Mouse (Mus musculus): ENCODE measurements around the gene Hist2h2ab. TPM values are rescaled to one million over a fixed set of nuclear protein-coding genes. Genes with fewer than 3 reads are reported as not detected.
"Not testable (repeated sequence)": the region's sequence is repeated elsewhere in the genome, so short reads cannot be mapped to it uniquely, and the experiment has no call there.

Gene Hist2h2ab
- total RNA-seq (2021) = 7.7 and 10.9 TPM in 2 replicates
- long read RNA-seq = 0 reads

DNA sequence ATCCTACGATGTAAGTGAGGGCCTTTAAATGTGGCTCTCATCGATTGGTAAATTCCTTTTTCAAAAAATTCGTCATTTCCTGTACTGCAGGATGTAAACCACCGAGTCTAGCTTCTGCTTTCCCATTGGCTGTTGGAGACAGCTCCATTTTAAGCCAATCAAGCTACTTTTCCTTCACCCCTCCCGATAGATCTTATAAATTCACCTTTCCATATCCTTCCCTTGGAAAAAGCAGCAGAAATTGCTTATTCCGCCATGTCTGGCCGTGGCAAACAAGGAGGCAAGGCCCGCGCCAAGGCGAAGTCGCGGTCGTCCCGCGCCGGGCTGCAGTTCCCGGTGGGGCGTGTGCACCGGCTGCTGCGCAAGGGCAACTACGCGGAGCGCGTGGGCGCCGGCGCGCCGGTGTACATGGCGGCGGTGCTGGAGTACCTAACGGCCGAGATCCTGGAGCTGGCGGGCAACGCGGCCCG lies at the start of gene Hist2h2ab, which contains the start of gene Bola1:
TSS of gene Hist2h2ab (plus strand) at position 205 of the 470 bp plus-strand sequence.
TSS of gene Bola1 (minus strand) at position 49 of the 470 bp plus-strand sequence.
- peak; percentile 61 for DNase-seq

DNA sequence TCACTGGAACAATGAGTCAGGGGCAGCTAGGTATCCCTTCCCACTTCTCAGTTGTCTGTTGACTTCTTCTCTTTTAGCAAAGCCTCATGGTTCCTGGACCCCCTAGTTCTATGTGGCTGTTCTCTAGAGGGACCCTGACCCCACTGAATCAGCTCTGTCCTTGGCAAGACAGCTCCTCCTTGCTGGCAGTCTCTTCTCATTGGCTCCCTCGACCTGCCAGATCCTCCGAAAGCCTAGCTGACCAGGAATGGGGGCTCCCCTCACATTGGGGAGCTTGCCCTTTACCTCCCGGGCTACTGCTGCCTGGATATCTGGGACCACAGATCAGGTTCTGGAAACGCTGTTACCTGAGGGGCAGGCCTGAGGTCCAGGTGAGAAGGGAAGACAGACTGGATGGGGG lies 49.4 kb upstream of the Hist2h2ab start:
- DNase-seq = peak; percentile 44

DNA sequence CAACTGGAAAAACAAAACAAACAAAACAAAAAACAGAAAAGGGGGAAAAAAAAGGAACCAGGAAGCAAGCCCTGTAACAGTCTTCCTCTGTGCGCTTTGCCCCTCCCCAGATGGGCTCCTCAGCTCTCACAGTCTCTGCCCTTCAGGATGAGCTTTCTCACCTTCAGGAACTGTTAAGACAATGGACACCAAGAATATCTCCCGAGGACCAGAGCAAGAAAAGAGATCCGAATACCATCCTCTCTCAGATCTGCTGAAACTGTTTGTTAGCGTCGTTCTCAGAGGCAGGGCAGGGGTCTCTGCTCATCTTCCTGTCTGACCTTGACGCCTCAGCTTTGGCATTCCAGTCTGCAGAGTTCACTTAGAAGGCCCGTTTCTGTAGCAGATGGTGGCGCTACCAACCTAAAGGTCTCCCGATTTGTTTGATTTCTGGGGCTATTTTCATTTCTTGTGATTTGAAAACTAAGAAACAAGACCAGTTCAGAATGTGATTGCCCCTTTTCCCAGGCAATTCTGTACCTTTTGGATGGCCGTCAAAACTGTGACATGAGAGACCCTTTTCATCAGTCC lies 48.6 kb upstream of the Hist2h2ab start:
- no peak for DNase-seq

DNA sequence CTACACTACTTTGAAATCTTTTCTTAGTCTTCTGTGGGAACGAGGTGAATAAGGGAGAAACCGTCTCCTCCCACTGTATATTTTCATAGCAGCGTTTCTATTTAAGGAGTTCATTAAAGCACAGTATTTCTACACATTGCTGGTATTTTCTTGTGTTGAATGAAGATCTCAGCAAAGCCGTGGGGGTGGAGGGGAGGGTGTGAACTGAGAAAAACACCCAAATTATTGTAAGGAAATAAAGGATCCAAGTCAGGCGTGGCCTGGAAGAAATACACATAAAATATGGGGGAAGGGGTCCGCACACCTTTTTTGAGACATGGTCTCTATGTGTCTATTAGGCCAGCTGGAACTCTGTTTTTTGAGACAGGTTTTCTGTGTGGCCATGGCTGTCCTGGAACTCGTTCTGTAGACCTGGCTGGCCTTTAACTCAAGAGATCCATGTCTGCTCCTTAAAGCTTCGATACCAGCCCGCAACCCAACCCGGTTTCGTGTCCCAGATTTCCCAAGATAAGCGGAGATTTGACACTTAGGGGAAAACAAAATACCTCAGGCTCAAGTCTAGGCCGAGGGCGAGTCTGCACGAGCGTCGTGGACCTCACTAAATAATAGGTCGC lies 48.0 kb upstream of the Hist2h2ab start:
- DNase-seq = no peak

DNA sequence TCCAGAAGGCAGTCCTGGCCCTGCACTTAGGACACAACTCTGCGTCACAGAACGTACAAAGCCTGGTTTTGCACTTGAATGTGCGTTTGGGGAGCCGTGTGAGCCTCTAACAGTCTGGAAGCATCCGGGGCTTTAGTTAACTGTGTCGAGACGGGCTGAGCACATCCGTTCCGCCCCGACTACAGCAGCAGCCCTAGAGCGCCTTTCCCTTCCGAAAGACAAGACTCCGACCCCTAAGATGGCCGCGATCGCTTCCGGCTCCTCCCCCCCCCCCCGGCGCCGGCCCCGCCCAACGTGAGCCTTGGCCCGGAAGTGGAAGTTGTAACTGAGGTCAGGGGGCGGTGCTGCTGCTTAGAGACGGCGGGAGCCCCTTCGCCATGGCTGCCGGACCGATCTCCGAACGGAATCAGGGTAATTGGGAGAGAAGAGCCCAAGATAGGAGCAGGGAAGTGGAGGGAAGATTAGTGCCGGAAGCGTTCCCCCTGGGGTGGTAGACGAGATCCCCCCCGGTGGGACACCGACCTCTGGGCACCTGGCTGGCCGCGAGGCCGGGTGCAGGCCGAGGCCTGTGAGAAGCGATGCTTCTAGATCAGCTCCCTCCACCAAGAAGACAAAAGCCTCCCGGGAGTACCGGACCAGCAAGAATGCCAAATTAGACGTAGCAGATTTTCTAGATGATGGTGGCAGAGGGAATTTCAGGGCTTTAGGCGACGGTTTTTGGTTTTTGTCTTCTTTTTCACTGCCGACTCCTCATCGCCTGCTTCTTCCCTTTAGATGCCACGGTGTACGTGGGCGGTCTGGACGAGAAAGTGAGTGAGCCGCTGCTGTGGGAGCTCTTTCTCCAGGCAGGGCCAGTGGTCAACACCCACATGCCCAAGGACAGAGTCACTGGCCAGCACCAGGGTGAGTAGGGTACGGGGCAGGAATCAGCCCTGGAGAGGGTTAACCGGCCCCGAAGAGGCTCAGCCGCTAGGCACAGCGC lies 47.2 kb upstream of the Hist2h2ab start, which contains the start of gene Sf3b4:
TSS of gene Sf3b4 (plus strand) at position 136 of the 982 bp plus-strand sequence.
- peak; percentile 87 for DNase-seq

DNA sequence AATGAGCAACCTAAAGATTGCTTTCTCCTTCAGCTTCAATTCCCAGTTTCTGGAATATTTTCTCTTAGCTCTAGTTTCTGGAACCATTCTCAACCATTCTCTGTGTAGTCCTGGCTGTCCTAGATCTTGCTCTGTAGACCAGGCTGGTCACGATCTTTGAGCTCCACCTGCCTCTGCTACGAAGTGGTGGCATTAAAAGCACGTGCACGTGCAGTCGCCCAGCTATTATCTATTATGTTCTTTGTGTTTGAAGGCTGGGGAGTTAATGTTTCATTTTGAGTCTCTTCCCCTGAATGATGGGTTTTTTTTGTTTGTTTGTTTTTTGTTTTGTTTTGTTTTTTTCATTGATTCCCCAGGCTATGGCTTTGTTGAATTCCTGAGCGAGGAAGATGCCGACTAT lies 46.5 kb upstream of the Hist2h2ab start:
- DNase-seq = no peak

DNA sequence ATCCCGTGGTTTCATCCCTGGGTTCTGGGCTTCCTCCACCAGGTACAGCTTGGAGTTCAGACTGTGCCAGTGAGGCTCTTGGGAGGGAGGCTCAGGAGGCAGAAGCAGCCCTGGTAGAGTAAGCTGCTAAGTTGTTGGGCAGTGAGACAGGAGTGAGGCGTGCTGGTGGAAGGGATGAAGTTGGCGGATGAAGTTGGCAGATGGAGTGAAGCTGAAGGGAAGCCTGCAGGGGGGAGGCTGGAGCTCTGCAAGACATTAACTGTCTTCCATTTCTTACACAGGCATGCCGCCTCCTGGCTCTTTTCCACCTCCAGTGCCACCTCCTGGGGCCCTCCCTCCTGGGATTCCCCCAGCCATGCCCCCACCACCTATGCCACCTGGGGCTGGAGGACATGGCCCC lies 45.6 kb upstream of the Hist2h2ab start:
- DNase-seq = not testable (repeated sequence)

DNA sequence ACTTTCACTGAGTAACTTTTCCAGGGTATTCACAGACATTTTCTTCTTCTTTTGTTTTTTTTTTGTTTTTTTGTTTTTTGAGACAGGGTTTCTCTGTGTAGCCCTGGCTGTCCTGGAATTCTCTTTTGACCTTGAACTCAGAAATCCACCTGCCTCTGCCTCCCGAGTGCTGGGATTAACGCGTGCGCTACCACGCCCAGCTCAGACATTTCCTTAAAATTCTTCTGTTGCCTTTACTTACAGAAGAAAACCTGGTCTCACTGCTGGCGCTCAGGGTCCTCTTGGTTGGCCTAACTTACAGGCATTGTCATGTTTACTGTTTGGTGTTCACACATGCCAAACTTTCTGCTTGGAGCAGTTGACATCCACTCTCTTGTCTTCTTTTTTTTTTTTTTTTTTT lies 44.4 kb upstream of the Hist2h2ab start:
- no peak for DNase-seq

DNA sequence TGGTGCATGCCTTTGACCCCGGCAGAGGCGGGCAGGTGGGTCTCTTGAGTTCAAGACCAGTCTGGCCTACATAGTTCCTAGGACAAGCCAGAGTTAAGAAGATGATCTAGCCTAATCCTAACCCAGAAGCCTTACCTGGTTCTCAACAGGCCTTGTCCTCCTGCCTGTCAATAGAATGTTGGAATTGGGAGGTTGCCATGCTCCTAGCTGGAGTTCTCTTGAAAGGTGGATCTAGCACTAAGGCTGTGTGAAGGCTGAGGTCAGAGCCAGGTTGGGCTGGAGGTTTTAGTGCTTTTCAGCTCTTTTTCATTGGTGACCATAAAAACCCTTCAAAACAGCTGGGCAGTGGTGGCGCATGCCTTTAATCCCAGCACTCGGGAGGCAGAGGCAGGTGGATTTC lies 41.2 kb upstream of the Hist2h2ab start:
- DNase-seq = no peak

DNA sequence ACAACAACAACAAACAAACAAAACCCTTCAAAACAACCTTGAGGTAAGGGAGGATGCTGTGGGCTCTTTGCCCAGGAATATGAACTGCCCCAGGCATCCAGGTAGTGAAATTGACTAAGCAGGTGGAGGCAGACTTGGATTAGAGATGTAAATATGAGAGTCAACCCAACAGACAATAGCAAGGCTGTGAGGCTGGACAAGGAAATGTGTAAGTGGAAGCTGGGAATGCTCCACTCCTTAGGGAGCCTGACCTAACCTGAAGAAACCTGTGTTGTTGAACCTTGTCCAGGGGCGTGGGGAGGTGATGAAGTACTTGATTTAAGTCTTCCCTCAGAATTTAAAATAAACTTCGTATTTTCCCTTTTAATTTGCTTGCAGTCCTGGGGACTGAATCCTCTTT lies 40.8 kb upstream of the Hist2h2ab start:
- DNase-seq = no peak

DNA sequence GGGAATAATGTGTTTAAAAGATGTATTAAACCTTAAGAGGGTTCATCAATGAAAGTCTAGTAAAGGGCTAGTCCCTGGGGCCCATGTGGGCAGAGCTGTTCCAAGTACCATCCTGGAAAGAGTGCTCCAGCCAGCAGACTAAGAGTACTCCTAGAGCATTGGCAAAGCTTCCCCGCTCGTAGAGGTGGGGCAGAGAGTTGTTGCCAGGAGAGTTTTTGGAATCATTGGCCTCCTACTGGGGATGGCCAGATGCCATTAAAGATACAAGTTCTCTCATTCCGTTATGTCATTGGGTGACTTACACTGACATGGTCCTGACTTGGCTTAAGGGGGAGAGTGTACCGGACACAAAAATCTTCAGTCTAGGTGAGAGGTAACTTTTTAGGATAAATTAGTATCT lies 40.1 kb upstream of the Hist2h2ab start:
- DNase-seq = peak; percentile 26

DNA sequence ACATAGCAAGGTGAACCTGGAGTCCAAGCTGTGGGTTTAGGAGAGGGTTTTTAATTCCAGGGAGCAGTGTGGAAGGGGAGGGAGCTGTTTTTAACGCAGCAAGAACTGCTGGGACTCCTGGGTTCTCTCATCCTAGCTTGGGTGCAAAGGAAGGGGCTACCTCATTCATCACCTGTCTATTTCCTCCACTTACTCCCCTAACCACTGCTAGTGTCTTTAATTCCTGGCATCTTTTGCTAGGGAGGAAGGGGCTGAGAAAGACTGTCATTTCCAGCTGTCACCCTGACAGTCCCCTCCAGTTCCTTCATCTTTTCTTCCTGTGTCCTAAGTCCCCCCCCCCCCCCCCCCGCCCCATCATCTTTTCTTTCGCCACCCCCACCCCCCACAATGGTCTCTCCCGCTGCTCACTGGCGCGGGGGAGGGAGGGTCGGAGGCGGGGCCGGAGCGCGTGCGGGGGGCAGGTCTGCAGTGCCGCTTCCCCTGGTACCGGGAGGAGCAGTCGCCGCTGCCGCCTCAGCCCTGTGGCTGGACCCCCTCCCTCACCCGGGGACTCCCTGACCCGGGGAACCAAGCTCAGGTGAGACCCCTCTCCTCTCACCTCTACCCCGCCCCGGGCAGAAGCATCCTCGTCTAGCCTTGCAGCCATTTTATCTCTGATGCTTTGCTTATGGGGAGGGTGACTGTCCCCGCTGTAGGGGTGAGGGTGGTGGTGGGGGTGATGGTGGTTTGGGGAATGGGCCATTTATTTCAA lies 38.8 kb upstream of the Hist2h2ab start, which contains the start of gene Sv2a:
TSS of gene Sv2a (plus strand) at position 425 of the 751 bp plus-strand sequence.
- peak; percentile 62 for DNase-seq

DNA sequence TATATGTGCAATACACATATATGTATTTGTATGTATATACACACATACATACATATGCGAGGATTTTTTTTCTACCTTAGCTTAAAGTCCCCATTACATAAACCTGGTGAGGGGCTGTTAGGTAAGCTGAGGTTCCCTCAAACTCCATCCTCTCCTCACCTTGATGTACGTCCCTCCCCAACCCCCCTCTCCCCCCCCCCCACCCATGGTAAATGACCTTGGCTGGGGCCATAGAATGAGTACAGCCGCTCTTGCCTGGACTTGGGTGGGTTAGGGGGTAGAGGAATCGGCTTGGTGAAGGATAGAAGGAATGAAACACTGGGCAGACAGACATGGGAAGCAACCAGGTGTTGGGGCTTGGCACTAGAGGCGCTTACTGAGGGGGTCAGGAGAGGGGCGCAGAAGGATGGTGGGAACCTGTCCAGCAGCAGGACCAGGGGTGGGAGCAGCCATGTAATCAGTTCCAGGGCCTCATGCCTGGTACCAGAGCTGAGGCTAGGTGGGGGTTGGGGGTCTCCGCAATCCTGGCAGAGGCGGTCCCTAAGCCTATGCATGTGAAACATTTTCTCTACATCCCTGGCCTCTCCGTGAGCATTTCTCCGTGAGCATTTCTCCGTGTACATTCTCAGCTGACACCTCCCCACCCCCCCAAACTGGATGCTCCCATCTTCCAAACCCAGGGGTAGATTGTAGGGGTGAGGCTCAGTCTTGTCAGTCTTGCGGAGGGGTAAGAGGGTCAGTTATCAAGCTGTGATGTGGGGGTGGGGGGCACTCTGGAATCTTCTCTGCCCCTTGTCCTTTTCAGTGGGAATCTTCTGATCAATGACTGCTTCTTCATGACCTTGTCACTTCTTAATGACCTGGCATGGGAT lies 37.9 kb upstream of the Hist2h2ab start:
- no peak for DNase-seq

DNA sequence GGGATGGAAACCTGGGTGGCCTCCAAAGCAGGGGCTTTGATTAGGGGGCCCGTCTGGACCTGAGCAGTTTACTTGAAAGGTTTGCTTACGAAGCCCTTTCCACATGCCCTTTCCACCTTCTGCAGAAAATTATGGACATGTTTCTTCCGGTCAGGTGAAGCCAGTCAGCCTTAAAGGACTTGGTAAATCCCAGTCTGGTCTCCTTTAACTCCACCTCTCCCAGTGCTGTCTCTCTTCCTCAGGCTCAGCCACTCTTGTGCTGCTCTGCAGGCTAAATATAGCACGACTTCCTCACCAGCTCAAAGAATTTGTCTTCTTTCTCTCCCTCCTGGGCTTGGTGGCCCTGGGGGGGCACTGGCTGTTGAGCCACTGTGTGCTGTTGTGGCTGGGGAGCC lies 37.3 kb upstream of the Hist2h2ab start:
- DNase-seq = no peak

DNA sequence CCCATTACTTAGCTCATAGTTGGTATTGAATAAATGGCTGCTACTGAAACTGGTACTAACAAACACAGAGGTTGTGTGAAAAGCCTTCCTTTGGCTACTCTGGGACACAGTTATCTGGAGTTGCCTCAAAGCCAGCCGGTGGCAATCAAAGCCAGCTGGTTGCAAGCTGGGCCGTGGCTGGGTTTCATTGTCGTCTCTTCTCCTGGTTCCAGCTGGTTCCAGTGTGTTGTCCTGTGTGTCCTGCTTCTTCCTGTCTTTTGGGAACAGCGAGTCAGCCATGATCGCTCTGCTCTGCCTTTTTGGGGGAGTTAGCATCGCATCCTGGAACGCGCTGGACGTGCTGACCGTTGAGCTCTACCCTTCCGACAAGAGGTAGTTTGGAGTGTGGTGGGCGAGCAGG lies 26.7 kb upstream of the Hist2h2ab start:
- DNase-seq = no peak

DNA sequence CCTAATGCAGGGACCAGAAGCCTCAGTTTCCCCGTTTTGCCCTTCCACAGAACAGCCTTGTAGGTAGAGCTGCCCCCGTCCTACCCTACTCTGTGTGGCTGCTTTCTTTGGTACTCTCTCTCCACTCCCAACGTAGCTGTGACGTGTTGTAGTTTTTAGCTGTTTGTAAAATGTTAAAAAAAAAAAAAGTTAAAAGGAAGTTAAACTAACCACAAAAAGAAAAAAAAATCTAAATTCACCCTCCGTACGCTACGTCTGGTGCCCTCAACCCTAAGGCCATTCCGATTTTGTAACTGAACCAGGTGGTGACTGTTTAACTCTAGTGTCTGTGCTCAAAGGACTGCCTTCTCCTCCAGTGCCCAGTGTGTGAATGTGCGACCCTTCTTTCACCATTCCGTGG lies 24.7 kb upstream of the Hist2h2ab start:
- DNase-seq = no peak

DNA sequence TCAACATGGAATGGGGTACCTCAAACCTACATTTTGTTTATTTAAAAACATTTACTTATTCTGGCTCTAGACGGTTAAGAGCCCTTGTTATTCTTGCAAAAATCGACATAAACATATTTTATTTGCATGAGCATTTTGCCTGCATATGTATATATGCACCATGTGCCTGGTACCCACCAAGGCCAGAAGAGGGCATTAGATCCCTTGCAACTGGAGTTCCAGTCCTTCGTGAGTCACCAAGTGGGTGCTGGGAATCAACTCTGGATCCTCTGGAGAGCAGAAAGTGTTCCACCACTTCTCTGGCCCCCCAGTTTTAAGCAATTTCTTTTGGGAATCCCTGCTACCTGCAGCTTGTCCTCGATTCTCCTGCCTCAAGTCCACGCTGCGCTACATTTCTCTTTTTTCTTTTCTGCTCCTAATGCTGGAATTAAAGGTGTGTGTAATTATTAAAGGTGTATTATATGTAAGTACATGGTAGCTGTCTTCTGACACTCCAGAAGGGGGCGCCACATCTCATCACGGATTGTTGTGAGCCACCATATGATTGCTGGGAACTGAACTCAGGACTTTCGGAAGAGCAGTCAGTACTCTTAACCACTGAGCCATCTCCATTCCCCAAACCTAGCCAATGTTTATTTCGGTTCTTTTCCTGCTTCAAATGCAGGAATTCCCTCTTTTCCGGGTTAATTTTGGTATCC lies 23.9 kb upstream of the Hist2h2ab start:
- DNase-seq = no peak

DNA sequence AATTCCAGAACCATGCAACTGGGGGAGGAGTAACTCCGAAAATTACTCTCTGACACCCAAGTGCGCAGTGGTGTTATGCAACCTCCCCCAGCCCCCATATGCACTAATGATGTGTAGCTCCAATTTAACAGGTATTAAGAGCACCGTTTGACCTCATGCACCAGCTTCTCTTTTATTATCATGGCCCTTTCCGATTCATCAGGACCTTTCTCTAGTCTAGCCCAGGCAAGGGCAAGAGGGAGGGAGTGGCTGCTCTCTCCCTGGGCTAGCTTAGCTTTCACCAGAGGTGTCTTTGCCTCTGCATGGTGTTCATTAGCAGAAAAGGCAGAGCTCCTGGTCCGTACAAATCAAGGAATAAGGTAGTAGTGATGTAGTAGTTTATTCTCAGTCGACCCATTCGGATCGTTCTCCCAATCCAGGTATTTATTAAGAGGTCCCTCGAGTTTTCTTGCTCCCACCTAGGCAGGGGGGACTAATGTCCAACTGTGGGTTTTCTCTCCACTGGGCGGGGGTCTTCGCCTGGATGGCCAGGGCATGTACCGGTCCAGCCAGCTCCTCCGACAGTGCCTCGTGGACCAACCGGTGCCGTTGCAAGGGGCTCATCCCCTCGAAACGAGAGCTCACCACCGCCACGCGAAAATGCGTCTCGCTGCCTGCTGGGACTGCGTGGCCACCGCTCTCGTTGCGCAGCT lies 23.1 kb upstream of the Hist2h2ab start:
- no peak for DNase-seq

DNA sequence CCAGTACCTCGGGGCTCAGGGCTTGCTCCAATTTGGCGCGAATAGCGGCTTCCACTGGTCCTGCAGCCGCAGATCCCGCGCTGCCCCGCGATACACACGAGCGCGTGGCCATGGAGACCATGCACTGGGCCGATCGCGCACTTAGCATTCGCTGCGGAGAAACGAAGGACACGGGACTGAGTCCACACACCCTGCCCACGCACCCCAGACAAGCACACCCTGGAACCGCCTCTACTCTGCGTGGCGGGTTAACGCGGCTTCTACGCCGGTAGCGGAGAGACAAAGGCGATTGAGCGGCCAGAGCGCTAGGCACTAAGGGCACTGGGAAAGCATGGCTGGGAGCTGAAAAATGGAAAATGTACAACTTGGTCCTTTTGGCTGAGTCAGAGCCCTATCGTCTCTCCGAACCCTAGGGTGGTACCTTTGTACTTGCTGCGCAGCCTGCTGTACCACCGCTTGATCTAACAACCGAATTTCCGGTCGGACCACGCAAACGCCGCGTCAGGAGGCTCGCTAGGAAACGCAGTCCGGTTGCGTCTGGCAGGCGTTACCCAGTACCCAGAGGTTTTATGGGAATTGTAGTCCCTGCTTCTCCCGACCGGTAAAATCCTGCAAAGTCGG lies 22.4 kb upstream of the Hist2h2ab start:
- peak; percentile 88 for DNase-seq

All from adrenal gland, postnatal 25 days (tissue).